Mouse (Mus musculus) c-Kit-positive CD71-positive TER-119-negative erythroid progenitor cells, embryonic 14.5 days (primary cell): ENCODE data around the gene Tmem175.

Experiments used
- DNase-seq: peaks from one replicate; pipeline ENCODE4 v3.0.0-alpha.2; 2013; ENCODE audit warnings: low read depth

Gene Tmem175

GRCm38 (mm10) chr5:108677605-108678295 lies 48.2 kb downstream of the Tmem175 start:
- no peak for DNase-seq

- no peak for DNase-seq
Measured at GRCm38 (mm10) chr5:108678296-108678854, 48.8 kb downstream of the Tmem175 start.

GRCm38 (mm10) chr5:108679909-108680308 lies 50.3 kb downstream of the Tmem175 start:
- DNase-seq: no peak

- no peak for DNase-seq
Measured at GRCm38 (mm10) chr5:108680871-108681270, 51.3 kb downstream of the Tmem175 start.

- DNase-seq: no peak
Measured at GRCm38 (mm10) chr5:108689091-108689490, 59.5 kb downstream of the Tmem175 start.

- no peak for DNase-seq
Measured at GRCm38 (mm10) chr5:108691152-108691551, 61.6 kb downstream of the Tmem175 start.

- no peak for DNase-seq
Measured at GRCm38 (mm10) chr5:108692271-108692670, 62.7 kb downstream of the Tmem175 start, which contains the start of gene Fgfrl1. Fgfrl1 (plus strand) TSS chr5:108692382.

GRCm38 (mm10) chr5:108693872-108694288 lies 64.3 kb downstream of the Tmem175 start:
- peak; percentile 86 for DNase-seq

- DNase-seq: no peak
Measured at GRCm38 (mm10) chr5:108694352-108695261, 65.0 kb downstream of the Tmem175 start.

- no peak for DNase-seq
Measured at GRCm38 (mm10) chr5:108695861-108696260, 66.3 kb downstream of the Tmem175 start.

- DNase-seq: no peak
Measured at GRCm38 (mm10) chr5:108696542-108696941, 67.0 kb downstream of the Tmem175 start.

GRCm38 (mm10) chr5:108697341-108697753 lies 67.8 kb downstream of the Tmem175 start:
- no peak for DNase-seq
